Mouse (Mus musculus) E14TG2a.4 (cell line): ENCODE measurements around the gene Nhlh2.

ENCODE experiments used
- H3K27me3 ChIP-seq: 2 replicates; pipeline ENCODE4 v1.6.1; 2014; ENCODE audit warnings: low read length, control low read depth; ENCODE audit not compliant: insufficient read depth
- H3K36me3 ChIP-seq: 2 replicates; pipeline ENCODE4 v1.6.1; 2014; ENCODE audit warnings: low read length, control low read depth; ENCODE audit not compliant: insufficient read depth
- H3K4me1 ChIP-seq: replicated peaks from 2 replicates; pipeline ENCODE4 v1.6.1; 2014; ENCODE audit warnings: low read depth, low read length, control low read depth
- H3K4me3 ChIP-seq: replicated peaks from 2 replicates; pipeline ENCODE4 v1.5.1; 2014; ENCODE audit warnings: mild to moderate bottlenecking, low read length
- H3K9me3 ChIP-seq: 2 replicates; pipeline ENCODE4 v1.6.1; 2014; ENCODE audit warnings: low read length, control low read depth
- CTCF ChIP-seq: conservative IDR thresholded peaks from 2 replicates; pipeline ENCODE4 v1.5.1; 2014; ENCODE audit warnings: low read length
- NANOG ChIP-seq: IDR thresholded peaks from 2 replicates; pipeline ENCODE4 v1.6.1; 2014; ENCODE audit warnings: borderline replicate concordance, low read length, mixed read lengths
- POU5F1 ChIP-seq: IDR thresholded peaks from 2 replicates; pipeline ENCODE4 v1.6.1; 2014; ENCODE audit warnings: low read length, borderline replicate concordance

Gene Nhlh2

DNA sequence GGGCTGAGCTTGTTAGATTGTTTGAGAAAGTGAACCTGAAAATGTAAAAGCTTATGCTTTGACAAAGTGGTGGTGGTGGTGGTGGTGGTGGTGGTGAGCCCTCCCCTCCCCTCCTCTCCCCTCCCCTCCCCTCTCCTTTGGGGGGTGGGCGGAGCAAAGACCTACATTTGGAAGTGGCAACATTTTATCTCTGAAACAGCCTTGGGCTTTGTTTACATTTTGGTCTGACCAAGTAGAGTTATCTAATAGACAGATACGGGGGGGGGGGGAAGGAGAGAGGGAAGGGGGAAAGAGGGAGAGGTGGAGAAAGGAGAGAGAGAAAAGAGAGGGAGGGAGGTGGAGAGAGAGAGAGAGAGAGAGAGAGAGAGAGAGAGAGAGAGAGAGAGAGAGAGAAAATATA is 12.8 kb downstream of the Nhlh2 start:
- H3K27me3 ChIP-seq = no peaks in the 10 kb centered on the region; the same call in 1 of the 2 replicates
- H3K9me3 ChIP-seq = no peaks in the 10 kb centered on the region
- H3K4me1 ChIP-seq = peaks cover 52% of the 10 kb centered on the region
- no peaks in the 10 kb centered on the region for H3K36me3 ChIP-seq
- H3K4me3 ChIP-seq = no peak overlapping the region
- TF ChIP-seq POU5F1 (no peak), CTCF (no peak), NANOG (no peak)

GRCm38 (mm10) chr3:102023337-102023736 is 13.5 kb downstream of the Nhlh2 start:
- TF ChIP-seq CTCF = no peak
- no peak for TF ChIP-seq NANOG
- no peak for TF ChIP-seq POU5F1
- Histone ChIP-seq H3K27me3 (no peaks in the 10 kb centered on the region; the same call in 1 of the 2 replicates), H3K9me3 (no peaks in the 10 kb centered on the region), H3K4me1 (peaks cover 50% of the 10 kb centered on the region), H3K4me3 (peak overlapping the region; percentile 41), H3K36me3 (no peaks in the 10 kb centered on the region)

GRCm38 (mm10) chr3:102023829-102024228 is 14.0 kb downstream of the Nhlh2 start:
- TF ChIP-seq CTCF (no peak), POU5F1 (no peak), NANOG (no peak)
- H3K4me3 ChIP-seq = peak overlapping the region; percentile 41
- no peaks in the 10 kb centered on the region for H3K9me3 ChIP-seq
- H3K4me1 ChIP-seq = peaks cover 49% of the 10 kb centered on the region
- H3K36me3 ChIP-seq = no peaks in the 10 kb centered on the region
- no peaks in the 10 kb centered on the region; the same call in 1 of the 2 replicates for H3K27me3 ChIP-seq

- Histone ChIP-seq H3K36me3 (no peaks in the 10 kb centered on the region), H3K27me3 (no peaks in the 10 kb centered on the region; the same call in 1 of the 2 replicates), H3K9me3 (no peaks in the 10 kb centered on the region), H3K4me3 (no peak overlapping the region), H3K4me1 (peaks cover 40% of the 10 kb centered on the region)
- no peak for TF ChIP-seq NANOG
- no peak for TF ChIP-seq POU5F1
- no peak for TF ChIP-seq CTCF
These were observed 15.1 kb downstream of the Nhlh2 start for GRCm38 (mm10) chr3:102024981-102025451.

- H3K27me3 ChIP-seq = no peaks in the 10 kb centered on the region; the same call in 1 of the 2 replicates
- H3K9me3 ChIP-seq = no peaks in the 10 kb centered on the region
- no peak overlapping the region for H3K4me3 ChIP-seq
- H3K4me1 ChIP-seq = peaks cover 34% of the 10 kb centered on the region
- TF ChIP-seq CTCF (no peak), POU5F1 (no peak), NANOG (no peak)
- no peaks in the 10 kb centered on the region for H3K36me3 ChIP-seq
These were observed 15.8 kb downstream of the Nhlh2 start for GRCm38 (mm10) chr3:102025659-102026058.

GRCm38 (mm10) chr3:102027880-102028279 is 18.0 kb downstream of the Nhlh2 start:
- H3K4me3 ChIP-seq = 0 out of 2 replicates have a peak overlapping the region, but pooled peaks have one; percentile 32
- no peaks in the 10 kb centered on the region for H3K9me3 ChIP-seq
- no peak for TF ChIP-seq POU5F1
- no peak for TF ChIP-seq NANOG
- TF ChIP-seq CTCF = peak; percentile 79
- peaks cover 17% of the 10 kb centered on the region for H3K4me1 ChIP-seq
- H3K36me3 ChIP-seq = no peaks in the 10 kb centered on the region
- H3K27me3 ChIP-seq = no peaks in the 10 kb centered on the region; the same call in 1 of the 2 replicates

DNA sequence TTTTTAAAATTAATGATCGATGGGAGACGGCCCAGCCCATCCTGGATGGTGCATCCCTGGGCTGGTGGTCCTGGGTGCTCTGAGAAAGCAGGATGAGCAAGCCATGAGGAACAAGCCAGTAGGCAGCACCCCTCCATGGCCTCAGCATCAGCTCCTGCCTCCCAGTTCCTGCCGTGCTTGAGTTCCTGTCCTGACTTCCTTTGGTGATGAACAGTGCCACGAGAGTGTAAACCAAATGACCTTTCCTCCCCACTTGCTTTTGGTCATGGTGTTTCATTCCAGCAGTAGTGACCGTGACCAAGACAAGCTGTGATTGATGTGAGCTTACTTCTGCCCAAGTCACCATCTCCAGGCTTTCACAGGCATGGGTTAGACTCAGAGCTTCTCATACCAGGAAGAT is 27.9 kb downstream of the Nhlh2 start:
- Histone ChIP-seq H3K4me1 (no peaks in the 10 kb centered on the region), H3K9me3 (no peaks in the 10 kb centered on the region), H3K36me3 (no peaks in the 10 kb centered on the region), H3K4me3 (no peak overlapping the region), H3K27me3 (peaks cover 4% of the 10 kb centered on the region; the same call in 1 of the 2 replicates)
- TF ChIP-seq CTCF (no peak), POU5F1 (no peak), NANOG (no peak)

GRCm38 (mm10) chr3:102038608-102039007 is 28.7 kb downstream of the Nhlh2 start:
- TF ChIP-seq POU5F1 (no peak), NANOG (no peak), CTCF (no peak)
- Histone ChIP-seq H3K36me3 (no peaks in the 10 kb centered on the region), H3K27me3 (peaks cover 9% of the 10 kb centered on the region), H3K9me3 (no peaks in the 10 kb centered on the region), H3K4me3 (no peak overlapping the region), H3K4me1 (no peaks in the 10 kb centered on the region)

- no peak overlapping the region for H3K4me3 ChIP-seq
- TF ChIP-seq POU5F1 (no peak), CTCF (no peak), NANOG (no peak)
- H3K9me3 ChIP-seq = no peaks in the 10 kb centered on the region
- no peaks in the 10 kb centered on the region for H3K4me1 ChIP-seq
- H3K36me3 ChIP-seq = no peaks in the 10 kb centered on the region
- H3K27me3 ChIP-seq = peaks cover 9% of the 10 kb centered on the region
These were observed 31.8 kb downstream of the Nhlh2 start for GRCm38 (mm10) chr3:102041632-102042031.
